Mouse (Mus musculus) brown adipose tissue, adult 24 weeks (tissue): ENCODE measurements around the gene Atp2b4. TPM values are rescaled to one million over a fixed set of nuclear protein-coding genes. Genes with fewer than 3 reads are reported as not detected.

Source experiments
- H3K27ac ChIP-seq: fragments of 200-500 bp; replicated peaks from 2 replicates; pipeline ENCODE4 v1.5.1; 2012; ENCODE audit warnings: low read depth, mild to moderate bottlenecking, low read length
- H3K4me1 ChIP-seq: fragments of 200-500 bp; 2 replicates; pipeline ENCODE4 v1.6.1; 2012; ENCODE audit warnings: low read length, mixed read lengths; ENCODE audit not compliant: control insufficient read depth, insufficient read depth, insufficient read length
- H3K4me3 ChIP-seq: fragments of 200-500 bp; 2 replicates; pipeline ENCODE4 v1.5.1; 2012; ENCODE audit warnings: low read depth, mild to moderate bottlenecking, low read length, moderate library complexity; ENCODE audit not compliant: insufficient read depth
- polyA plus RNA-seq: library from polyadenylated mRNA; stranded (reverse); fragments of >200 nt; gene quantifications from 2 replicates; pipeline ENCODE4 v1.2.4, GENCODE M21; 2012; ENCODE audit not compliant: missing spikeins, insufficient read depth, insufficient read length

Gene Atp2b4
- polyA plus RNA-seq, 1 experiment = 9.6 TPM

- Histone ChIP-seq H3K4me3 (no peak overlapping the region), H3K27ac (0 out of 2 replicates have a peak overlapping the region, but pooled peaks have one; percentile 36), H3K4me1 (peaks cover 27% of the 10 kb centered on the region)
These were observed 56.2 kb downstream of the Atp2b4 start for GRCm38 (mm10) chr1:133744609-133745008.

- Histone ChIP-seq H3K27ac (peak overlapping the region; percentile 46), H3K4me3 (no peak overlapping the region), H3K4me1 (peaks cover 27% of the 10 kb centered on the region)
These were observed 58.3 kb downstream of the Atp2b4 start for GRCm38 (mm10) chr1:133742517-133742916.

- H3K4me1 ChIP-seq = peaks cover 27% of the 10 kb centered on the region
- peak overlapping the region; percentile 49 for H3K27ac ChIP-seq
- no peak overlapping the region for H3K4me3 ChIP-seq
These were observed 58.9 kb downstream of the Atp2b4 start for GRCm38 (mm10) chr1:133741881-133742434.

GRCm38 (mm10) chr1:133741171-133741570, 59.7 kb downstream of the Atp2b4 start:
- H3K4me3 ChIP-seq = no peak overlapping the region
- peaks cover 27% of the 10 kb centered on the region for H3K4me1 ChIP-seq

GRCm38 (mm10) chr1:133736664-133737063, 64.2 kb downstream of the Atp2b4 start:
- no peak overlapping the region for H3K4me3 ChIP-seq
- no peak overlapping the region for H3K27ac ChIP-seq
- H3K4me1 ChIP-seq = peaks cover 6% of the 10 kb centered on the region

More at GRCm38 (mm10) chr1:133741171-133741570, 59.7 kb downstream of the Atp2b4 start:
- H3K27ac ChIP-seq = no peak overlapping the region

- Histone ChIP-seq H3K4me3 (no peak overlapping the region), H3K4me1 (peaks cover 2% of the 10 kb centered on the region), H3K27ac (no peak overlapping the region)
These were observed 64.7 kb downstream of the Atp2b4 start for GRCm38 (mm10) chr1:133735995-133736652.

- Histone ChIP-seq H3K4me1 (no peaks in the 10 kb centered on the region), H3K27ac (no peak overlapping the region), H3K4me3 (no peak overlapping the region)
These were observed 68.0 kb downstream of the Atp2b4 start for GRCm38 (mm10) chr1:133732814-133733213.

- Histone ChIP-seq H3K27ac (no peak overlapping the region), H3K4me3 (no peak overlapping the region), H3K4me1 (0 out of 2 replicates have a peak, but pooled peaks cover 2% of the 10 kb centered on the region)
These were observed 72.5 kb downstream of the Atp2b4 start for GRCm38 (mm10) chr1:133728339-133728738.

GRCm38 (mm10) chr1:133720342-133720741, 80.5 kb downstream of the Atp2b4 start:
- H3K4me1 ChIP-seq = 0 out of 2 replicates have a peak, but pooled peaks cover 2% of the 10 kb centered on the region
- no peak overlapping the region for H3K27ac ChIP-seq
- H3K4me3 ChIP-seq = no peak overlapping the region

- Histone ChIP-seq H3K4me3 (no peak overlapping the region), H3K4me1 (no peaks in the 10 kb centered on the region)
These were observed 82.1 kb downstream of the Atp2b4 start for GRCm38 (mm10) chr1:133718786-133719185.

GRCm38 (mm10) chr1:133718296-133718695, 82.5 kb downstream of the Atp2b4 start:
- H3K4me1 ChIP-seq = no peaks in the 10 kb centered on the region
- no peak overlapping the region for H3K4me3 ChIP-seq
- H3K27ac ChIP-seq = no peak overlapping the region

More at GRCm38 (mm10) chr1:133718786-133719185, 82.1 kb downstream of the Atp2b4 start:
- no peak overlapping the region for H3K27ac ChIP-seq

- Histone ChIP-seq H3K4me3 (no peak overlapping the region), H3K4me1 (no peaks in the 10 kb centered on the region; the same call in 1 of the 2 replicates), H3K27ac (no peak overlapping the region)
These were observed 84.4 kb downstream of the Atp2b4 start for GRCm38 (mm10) chr1:133716464-133716863.

- Histone ChIP-seq H3K27ac (no peak overlapping the region), H3K4me3 (no peak overlapping the region), H3K4me1 (no peaks in the 10 kb centered on the region; the same call in 1 of the 2 replicates)
These were observed 85.7 kb downstream of the Atp2b4 start for GRCm38 (mm10) chr1:133715191-133715590.

- no peak overlapping the region for H3K27ac ChIP-seq
- H3K4me1 ChIP-seq = no peaks in the 10 kb centered on the region; the same call in 1 of the 2 replicates
- no peak overlapping the region for H3K4me3 ChIP-seq
These were observed 87.9 kb downstream of the Atp2b4 start for GRCm38 (mm10) chr1:133713009-133713370.

- H3K4me3 ChIP-seq = no peak overlapping the region
- H3K27ac ChIP-seq = no peak overlapping the region
- no peaks in the 10 kb centered on the region; the same call in 1 of the 2 replicates for H3K4me1 ChIP-seq
These were observed 88.4 kb downstream of the Atp2b4 start for GRCm38 (mm10) chr1:133712288-133713008.
